Mouse (Mus musculus) heart, postnatal 0 days (tissue): ENCODE data around the gene Kpna7.
"Not testable (repeated sequence)": the region's sequence is repeated elsewhere in the genome, so short reads cannot be mapped to it uniquely, and the experiment has no call there.

Experiments
- CTCF ChIP-seq: IDR thresholded peaks from 2 replicates; pipeline ENCODE4 v1.5.1; 2016; ENCODE audit warnings: antibody characterized with exemption, control low read depth, low read depth
- EP300 ChIP-seq: IDR thresholded peaks from 2 replicates; pipeline ENCODE4 v1.6.1; 2016; ENCODE audit warnings: antibody characterized with exemption, low read depth

DNA sequence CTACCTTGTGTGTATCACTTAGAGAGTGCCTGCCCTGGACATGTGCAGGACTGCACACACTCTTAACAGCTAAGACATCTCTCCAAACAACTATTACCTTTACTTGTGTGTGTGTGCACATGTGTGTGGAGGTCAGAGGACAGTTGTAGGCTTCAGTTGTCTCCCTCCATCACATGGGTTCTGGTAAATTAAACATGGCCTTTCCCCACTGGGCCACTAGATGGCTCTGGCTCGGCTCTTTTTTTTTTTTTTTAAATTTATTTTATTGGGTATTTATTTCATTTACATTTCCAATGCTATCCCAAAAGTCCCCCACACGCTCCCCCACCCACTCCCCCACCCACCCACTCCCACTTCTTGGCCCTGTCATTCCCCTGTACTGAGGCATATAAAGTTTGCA is 67.1 kb downstream of the Kpna7 start:
- not testable (repeated sequence) for TF ChIP-seq EP300, CTCF
